Mouse (Mus musculus) adrenal gland, postnatal 14 days (tissue): Measurements from ENCODE around the gene Vps26a. TPM values are rescaled to one million over a fixed set of nuclear protein-coding genes. Genes with fewer than 3 reads are reported as not detected.
A peak's percentile ranks its signal among the peaks of the same experiment; 100 is the strongest.
"Not testable (repeated sequence)": the region's sequence is repeated elsewhere in the genome, so short reads cannot be mapped to it uniquely, and the experiment has no call there.

Experiments
- DNase-seq: peaks from one replicate; pipeline ENCODE4 v3.0.0; 2021; ENCODE audit warnings: mixed read lengths
- total RNA-seq: library from RNA; stranded (reverse); gene quantifications from 2 replicates; pipeline ENCODE4 v1.2.3, GENCODE M21; 2021

Gene Vps26a
- total RNA-seq, 1 experiment from 2014 or later, result 53.0 TPM

GRCm38 (mm10) chr10:62500916-62501615 is 14.5 kb upstream of the Vps26a start:
- DNase-seq, result peak; percentile 5

- peak; percentile 81 for DNase-seq
Measured at GRCm38 (mm10) chr10:62500088-62500915, 13.7 kb upstream of the Vps26a start.

- not testable (repeated sequence) for DNase-seq
Measured at GRCm38 (mm10) chr10:62491681-62492080, 5.1 kb upstream of the Vps26a start.

- peak; percentile 60 for DNase-seq
Measured at GRCm38 (mm10) chr10:62488266-62488665, 1.7 kb upstream of the Vps26a start.

GRCm38 (mm10) chr10:62485878-62486582 is 575 bp downstream of the Vps26a start:
- peak; percentile 67 for DNase-seq

GRCm38 (mm10) chr10:62481108-62481852 is 5.3 kb downstream of the Vps26a start:
- no peak for DNase-seq

- no peak for DNase-seq
Measured at GRCm38 (mm10) chr10:62476980-62477379, 9.6 kb downstream of the Vps26a start.

GRCm38 (mm10) chr10:62474944-62475343 is 11.7 kb downstream of the Vps26a start:
- no peak for DNase-seq

GRCm38 (mm10) chr10:62471105-62471504 is 15.5 kb downstream of the Vps26a start:
- DNase-seq, result no peak

GRCm38 (mm10) chr10:62469736-62470135 is 16.9 kb downstream of the Vps26a start:
- peak; percentile 15 for DNase-seq

- DNase-seq, result no peak
Measured at GRCm38 (mm10) chr10:62461321-62461720, 25.3 kb downstream of the Vps26a start.

- not testable (repeated sequence) for DNase-seq
Measured at GRCm38 (mm10) chr10:62452001-62452400, 34.6 kb downstream of the Vps26a start.

GRCm38 (mm10) chr10:62450280-62450640 is 36.3 kb downstream of the Vps26a start:
- DNase-seq, result no peak

- DNase-seq, result peak; percentile 94
Measured at GRCm38 (mm10) chr10:62449364-62450279, 37.0 kb downstream of the Vps26a start, which contains the start of the genes 4930507D05Rik and Supv3l1. TSS of gene 4930507D05Rik (plus strand) at chr10:62449489. TSS of gene Supv3l1 (minus strand) at chr10:62449738.

GRCm38 (mm10) chr10:62430427-62430826 is 56.2 kb downstream of the Vps26a start:
- no peak for DNase-seq

- no peak for DNase-seq
Measured at GRCm38 (mm10) chr10:62425081-62425871, 61.3 kb downstream of the Vps26a start.

- DNase-seq, result no peak
Measured at GRCm38 (mm10) chr10:62422255-62422654, 64.3 kb downstream of the Vps26a start, which contains the start of gene Hkdc1. TSS of gene Hkdc1 (minus strand) at chr10:62422491.

GRCm38 (mm10) chr10:62421127-62421526 is 65.5 kb downstream of the Vps26a start:
- no peak for DNase-seq

- DNase-seq, result no peak
Measured at GRCm38 (mm10) chr10:62420399-62420798, 66.2 kb downstream of the Vps26a start.

GRCm38 (mm10) chr10:62419422-62419821 is 67.2 kb downstream of the Vps26a start:
- no peak for DNase-seq
